Mouse (Mus musculus) 416B (cell line): Measurements from ENCODE around the gene Derl3.
"Not testable (repeated sequence)": the region's sequence is repeated elsewhere in the genome, so short reads cannot be mapped to it uniquely, and the experiment has no call there.

Experiments used
- DNase-seq: peaks from one replicate; pipeline ENCODE4 v3.0.0; 2011; ENCODE audit warnings: low read depth

Derl3 gene

DNA sequence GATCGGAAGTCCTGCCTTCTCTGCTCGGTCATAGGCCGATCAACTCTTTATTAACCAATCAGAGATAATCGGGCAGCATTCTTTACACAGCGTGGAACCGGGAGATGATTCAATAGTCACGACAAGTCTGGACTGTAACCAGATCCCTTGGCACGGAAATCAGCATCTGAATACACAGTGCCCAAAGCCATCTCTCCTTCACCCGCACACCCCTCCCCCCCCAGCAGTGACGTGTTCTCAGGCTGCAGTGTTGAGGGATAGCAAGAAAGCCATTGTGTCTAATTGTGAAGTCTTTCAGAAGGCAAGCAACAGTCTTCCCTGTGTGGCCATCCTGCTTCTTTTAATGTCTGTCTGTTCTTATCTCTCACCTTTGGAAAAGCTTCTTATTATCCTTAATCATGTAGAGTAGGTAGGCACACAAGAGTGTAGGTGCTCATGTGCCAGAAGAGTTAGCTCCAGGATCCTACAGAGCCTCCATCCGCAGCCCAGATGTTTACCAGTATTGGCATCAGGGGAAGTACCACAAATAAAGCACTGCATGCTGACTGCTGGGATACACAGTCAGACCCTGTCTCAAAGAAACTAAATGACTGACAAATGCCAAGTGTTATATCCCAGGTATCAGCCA is 20.2 kb upstream of the Derl3 start:
- DNase-seq, result peak; percentile 60

DNA sequence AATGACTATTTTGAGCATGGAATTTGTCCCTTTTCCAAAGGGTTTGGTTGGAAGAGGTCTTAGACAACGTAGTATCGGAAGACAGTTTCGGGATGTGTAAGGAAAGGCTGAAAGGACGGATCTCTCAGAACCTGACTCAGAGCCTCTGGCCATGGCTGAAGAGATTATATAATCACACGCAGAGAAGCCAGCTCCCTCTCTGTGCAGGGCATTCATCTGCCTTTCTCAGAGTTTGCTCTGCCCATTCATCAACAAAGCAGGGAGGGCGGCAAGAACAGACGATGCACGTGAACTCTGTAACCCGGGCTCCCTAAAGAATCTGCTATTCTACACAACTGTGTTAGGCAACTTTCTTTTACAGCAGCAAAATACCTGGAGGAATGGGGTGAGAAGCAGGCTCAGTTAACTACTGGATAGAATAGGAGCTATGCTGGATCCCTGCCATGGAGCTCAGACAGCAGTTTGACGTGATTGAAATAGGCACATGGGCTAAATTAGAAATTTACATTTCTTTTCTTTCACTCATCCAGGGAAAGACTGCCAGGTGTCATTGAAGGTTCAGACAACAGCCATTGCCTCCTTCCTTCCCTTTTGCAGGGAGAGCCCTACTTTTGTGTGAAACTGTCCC is 19.6 kb upstream of the Derl3 start:
- DNase-seq, result no peak

DNA sequence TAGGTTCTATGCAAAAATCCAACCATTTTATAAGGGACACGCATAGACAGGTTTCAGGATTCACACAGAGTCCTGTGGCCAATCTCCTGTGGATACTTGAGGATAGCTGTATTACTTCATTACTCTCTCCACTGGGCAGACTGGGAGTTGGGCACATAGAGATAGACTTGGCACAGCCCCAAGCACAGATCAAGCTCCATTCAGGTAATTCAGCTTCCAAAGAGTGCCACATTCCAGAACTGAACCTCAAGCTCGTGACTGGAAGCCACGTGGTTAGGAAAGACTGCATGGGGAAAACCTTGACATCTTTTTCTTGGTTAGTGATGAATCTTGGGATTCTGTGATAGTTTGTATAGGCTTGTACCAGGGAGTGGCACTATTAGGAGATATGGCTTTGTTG is 14.4 kb upstream of the Derl3 start:
- DNase-seq, result no peak

DNA sequence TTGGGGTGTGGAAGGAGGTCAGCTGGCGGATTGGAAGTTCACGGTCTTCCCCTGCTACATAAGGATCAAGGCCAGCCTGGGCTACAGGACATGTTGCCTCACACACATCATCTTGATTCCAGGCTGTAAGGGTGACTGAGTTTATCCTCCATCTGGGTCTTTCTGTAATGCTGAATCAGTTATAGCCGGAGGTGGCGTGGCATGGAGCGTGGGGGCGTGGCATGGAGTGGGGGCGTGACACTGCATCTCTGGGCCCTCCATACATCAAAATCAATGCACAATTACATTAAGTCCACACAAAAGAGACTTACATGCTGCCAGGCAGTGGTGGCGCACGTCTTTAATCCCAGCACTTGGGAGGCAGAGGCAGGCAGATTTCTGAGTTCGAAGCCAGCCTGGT is 12.9 kb upstream of the Derl3 start:
- no peak for DNase-seq

DNA sequence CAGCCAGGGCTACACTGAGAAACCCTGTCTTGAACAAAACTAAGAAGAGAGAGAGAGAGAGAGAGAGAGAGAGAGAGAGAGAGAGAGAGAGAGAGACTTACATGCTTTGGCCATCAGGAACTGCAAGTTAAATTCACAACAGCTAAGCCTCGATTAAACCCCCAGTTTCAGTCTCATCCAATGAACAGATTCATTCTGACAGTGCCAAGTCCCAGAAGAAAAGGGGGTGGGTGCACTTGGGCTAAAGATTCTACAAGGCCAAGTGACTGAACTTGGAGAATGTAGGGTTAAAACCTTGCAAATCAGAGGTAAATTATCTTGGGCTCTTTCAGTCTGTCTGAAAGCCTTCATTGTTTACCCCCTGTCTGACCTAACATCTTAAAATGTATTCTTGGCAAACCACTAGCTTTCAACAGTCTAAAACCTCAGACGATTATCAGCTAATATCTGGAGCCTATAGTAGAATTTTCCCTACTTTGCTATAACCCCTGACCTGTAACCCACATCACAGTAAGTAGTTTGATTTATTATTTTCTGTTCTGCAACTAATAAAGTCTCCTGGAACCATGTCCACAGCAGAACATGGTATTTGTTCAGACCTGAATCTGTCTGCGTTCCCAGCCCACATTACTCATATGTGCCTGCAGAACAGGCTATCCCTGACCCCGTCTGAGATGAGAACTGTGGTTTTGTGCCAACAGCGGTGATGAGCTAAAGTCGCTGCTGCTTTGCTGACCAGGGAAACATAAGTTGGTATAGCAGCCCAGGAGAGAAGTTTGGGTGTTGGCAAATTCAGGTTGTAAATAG is 12.2 kb upstream of the Derl3 start:
- no peak for DNase-seq

- no peak for DNase-seq
These were observed 11.4 kb upstream of the Derl3 start for GRCm38 (mm10) chr10:75881578-75882432.

- DNase-seq, result peak; percentile 7
These were observed 10.6 kb upstream of the Derl3 start for GRCm38 (mm10) chr10:75882433-75883231.

- DNase-seq, result peak; percentile 75
These were observed 10.0 kb upstream of the Derl3 start for GRCm38 (mm10) chr10:75883232-75883552.

DNA sequence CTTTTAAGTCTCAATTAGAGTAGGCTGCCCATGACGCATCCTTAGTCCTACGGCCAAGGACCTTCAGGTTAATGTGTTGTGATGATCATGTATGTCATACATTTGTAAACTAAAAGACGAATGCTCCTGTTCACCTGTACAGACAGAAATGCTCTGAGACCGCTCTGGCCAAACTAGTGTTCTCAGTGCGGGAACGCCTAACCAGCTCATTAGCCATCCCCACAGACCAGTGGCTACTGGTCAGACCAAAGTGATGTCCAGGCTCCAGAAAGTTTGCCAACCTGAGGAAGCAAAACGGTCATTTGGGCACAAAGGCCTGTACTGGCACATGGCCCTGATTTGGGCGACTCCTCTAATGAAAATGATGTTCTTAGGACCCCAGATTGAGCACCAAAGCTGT is 8.5 kb upstream of the Derl3 start:
- no peak for DNase-seq

DNA sequence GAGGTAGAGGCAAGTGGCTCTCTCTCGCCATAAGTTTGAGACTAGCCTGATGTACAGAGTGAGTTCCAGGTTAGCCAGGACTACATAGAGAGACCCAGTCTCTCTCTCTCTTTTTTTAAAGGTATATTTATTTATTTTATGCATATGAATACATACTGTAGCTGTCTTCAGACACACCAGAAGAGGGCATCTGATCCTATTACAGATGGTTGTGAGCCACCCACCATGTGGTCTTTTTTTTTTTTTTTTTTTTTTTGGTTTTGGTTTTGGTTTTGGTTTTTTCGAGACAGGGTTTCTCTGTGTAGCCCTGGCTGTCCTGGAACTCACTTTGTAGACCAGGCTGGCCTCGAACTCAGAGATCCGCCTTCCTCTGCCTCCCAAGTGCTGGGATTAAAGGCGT is 5.7 kb upstream of the Derl3 start:
- not testable (repeated sequence) for DNase-seq

GRCm38 (mm10) chr10:75889406-75890153 is 3.6 kb upstream of the Derl3 start:
- no peak for DNase-seq

DNA sequence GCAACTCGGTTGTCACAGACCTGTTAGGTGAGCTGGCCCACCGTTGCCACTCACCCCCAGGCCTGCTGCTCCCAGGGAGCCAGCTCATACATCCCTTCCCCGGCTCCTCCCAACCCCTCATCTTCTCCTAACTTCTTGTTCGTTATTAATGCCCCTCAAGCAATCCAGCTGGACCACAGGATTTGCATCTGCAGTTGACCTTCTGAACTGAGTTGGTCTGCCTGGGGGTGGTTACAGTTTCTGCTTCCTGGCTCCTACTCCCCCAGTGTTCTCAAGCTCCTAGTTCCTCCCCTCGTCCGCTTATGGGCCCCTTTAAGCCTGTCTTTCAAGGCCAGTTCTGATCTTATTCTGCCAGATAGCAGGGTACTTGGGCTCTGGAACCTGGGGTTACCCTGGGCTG is 1.4 kb downstream of the Derl3 start:
- DNase-seq, result no peak

DNA sequence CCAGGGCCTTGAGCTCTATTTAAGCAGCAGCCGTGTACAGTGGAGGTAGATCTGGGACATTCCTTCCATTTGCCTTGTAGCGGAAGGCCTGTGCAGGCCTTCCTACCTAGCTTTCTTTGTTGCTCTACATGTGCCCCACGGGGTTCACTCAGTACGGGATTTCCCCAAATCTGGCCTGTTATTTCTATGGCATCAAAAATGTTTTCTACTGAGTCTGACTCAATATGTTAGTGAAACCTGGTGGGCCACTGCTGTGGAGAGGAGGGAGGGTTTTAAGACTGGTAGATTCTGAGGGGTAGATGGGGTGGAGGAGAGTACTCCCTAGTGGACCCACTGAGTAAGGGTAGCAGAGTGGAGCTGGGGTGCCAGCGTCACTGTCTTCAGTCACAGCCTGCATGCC is 2.5 kb downstream of the Derl3 start:
- DNase-seq, result no peak

GRCm38 (mm10) chr10:75896208-75896607 is 3.0 kb downstream of the Derl3 start:
- no peak for DNase-seq

GRCm38 (mm10) chr10:75897373-75897772 is 4.2 kb downstream of the Derl3 start:
- no peak for DNase-seq

DNA sequence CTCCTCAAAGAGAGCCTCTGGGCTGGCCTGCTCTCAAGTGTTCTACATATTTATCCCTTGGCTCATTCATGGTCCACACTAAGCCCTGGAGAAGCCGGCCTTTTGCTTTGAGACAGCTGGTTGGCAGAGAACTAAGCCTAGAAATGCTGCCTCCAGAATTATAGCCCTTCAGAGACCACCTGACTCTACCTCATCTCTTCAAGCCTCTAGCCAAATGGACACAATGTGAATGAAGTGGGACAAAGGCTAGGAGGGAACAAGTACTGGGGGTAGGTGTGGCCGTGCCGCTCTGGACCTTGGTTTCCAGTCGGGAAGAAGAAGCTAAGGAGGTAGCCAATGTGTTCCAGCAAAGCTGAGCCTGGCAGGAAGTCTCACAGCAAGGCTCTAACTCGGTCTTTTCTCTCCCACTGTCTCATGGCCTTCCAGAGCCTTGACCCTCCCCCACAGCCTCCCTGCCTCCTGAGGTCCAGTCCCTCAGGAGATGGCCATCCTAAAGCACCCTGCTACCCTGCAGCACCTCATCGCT is 4.9 kb downstream of the Derl3 start:
- DNase-seq, result no peak

DNA sequence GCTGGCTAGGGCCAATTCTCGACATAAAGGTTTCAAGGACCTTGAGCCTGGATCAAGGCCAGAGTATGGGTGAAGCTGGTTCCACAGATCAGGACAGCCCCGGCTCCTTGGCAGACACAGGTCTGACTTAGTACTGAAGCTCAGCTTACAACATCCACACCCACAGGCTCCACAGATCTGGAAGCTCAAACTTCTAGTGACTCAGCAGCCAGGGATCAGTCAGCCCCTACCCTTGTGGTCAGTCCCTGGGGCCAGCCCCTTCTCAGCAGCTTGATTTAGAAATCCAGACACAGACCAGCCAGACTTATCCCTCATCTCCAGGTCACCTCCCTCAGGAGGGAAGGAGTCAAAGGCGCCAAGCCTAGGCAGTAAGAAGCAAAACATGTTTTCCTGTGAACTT is 5.6 kb downstream of the Derl3 start:
- DNase-seq, result peak; percentile 46

- DNase-seq, result no peak
These were observed 11.2 kb downstream of the Derl3 start for GRCm38 (mm10) chr10:75904391-75904790.

DNA sequence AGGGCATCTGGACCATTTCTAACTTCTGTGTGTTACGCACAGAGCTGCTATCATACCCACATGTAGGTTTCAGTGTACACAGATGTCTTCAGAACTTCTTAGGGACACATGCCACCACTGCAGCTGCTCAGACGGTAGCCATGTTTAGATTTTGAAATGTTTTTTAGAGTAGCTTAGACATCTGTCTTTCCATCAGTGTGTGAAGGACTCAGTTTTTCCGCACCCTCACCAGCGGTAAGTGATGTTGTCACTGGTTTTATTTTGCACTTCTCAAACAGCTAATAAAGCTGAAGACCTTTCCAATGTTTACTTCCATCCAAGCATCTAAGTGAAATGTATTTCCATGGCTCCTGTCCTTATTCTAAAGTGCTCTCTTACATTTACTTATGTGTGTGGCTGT is 13.7 kb downstream of the Derl3 start:
- DNase-seq, result no peak

GRCm38 (mm10) chr10:75910698-75911097 is 17.5 kb downstream of the Derl3 start:
- no peak for DNase-seq
